Mouse (Mus musculus) heart, embryonic 11.5 days (tissue): ENCODE results near the gene Art4. TPM values are rescaled to one million over a fixed set of nuclear protein-coding genes. Genes with fewer than 3 reads are reported as not detected.

Experiments used
- ATAC-seq: fragments of 200-750 bp; cut with Nextera tagmentation; replicated peaks from 2 replicates; pipeline ENCODE4 v1.8.0; 2017; ENCODE audit warnings: moderate library complexity; ENCODE audit not compliant: insufficient number of reproducible peaks, low FRiP score, low TSS enrichment
- H3K27ac ChIP-seq: fragments of 300-500 bp; sonication (generic); 2 replicates; pipeline ENCODE4 v1.5.1; 2014; ENCODE audit warnings: mild to moderate bottlenecking, low read depth, low read length
- H3K27me3 ChIP-seq: fragments of 300-500 bp; sonication (generic); 2 replicates; pipeline ENCODE4 v1.6.1; 2014; ENCODE audit warnings: mild to moderate bottlenecking, low read length, mixed read lengths; ENCODE audit not compliant: control insufficient read depth, insufficient read depth
- H3K36me3 ChIP-seq: fragments of 300-500 bp; sonication (generic); 2 replicates; pipeline ENCODE4 v1.6.1; 2014; ENCODE audit warnings: mild to moderate bottlenecking, low read length, moderate library complexity, mixed read lengths; ENCODE audit not compliant: control insufficient read depth, insufficient read depth
- H3K4me1 ChIP-seq: fragments of 300-500 bp; sonication (generic); 2 replicates; pipeline ENCODE4 v1.6.1; 2014; ENCODE audit warnings: low read length; ENCODE audit not compliant: control insufficient read depth, insufficient read depth
- H3K4me2 ChIP-seq: fragments of 300-500 bp; sonication (generic); 2 replicates; pipeline ENCODE4 v1.6.1; 2014; ENCODE audit warnings: mild to moderate bottlenecking, moderate library complexity
- H3K4me3 ChIP-seq: fragments of 300-500 bp; sonication (generic); 2 replicates; pipeline ENCODE4 v1.5.1; 2014; ENCODE audit warnings: low read depth, low read length
- H3K9ac ChIP-seq: fragments of 300-500 bp; sonication (generic); 2 replicates; pipeline ENCODE4 v1.6.1; 2014; ENCODE audit warnings: mild to moderate bottlenecking, low read depth, low read length, moderate library complexity
- H3K9me3 ChIP-seq: fragments of 300-500 bp; sonication (generic); replicated peaks from 2 replicates; pipeline ENCODE4 v1.6.1; 2016; ENCODE audit warnings: low read length; ENCODE audit not compliant: control insufficient read depth
- whole genome bisulfite sequencing: fragments of 180-500 bp; shearing (Covaris S2); extraction: QIAGEN DNeasy Blood & Tissue Kit; methylation state at CpG from one replicate; pipeline ENCODE4 v1.1.7; 2014; ENCODE audit not compliant: insufficient replicate concordance; 5-methylcytosine and 5-hydroxymethylcytosine counted together
- polyA plus RNA-seq: library from polyadenylated mRNA; unstranded; fragments of >200 nt; fragmentation: Nextera tagmentation; extraction: Ambion mirVana; gene quantifications from 2 replicates; pipeline ENCODE4 v1.2.1, GENCODE M21; 2014

Art4 gene
- polyA plus RNA-seq, 1 experiment from 2014 or later, result 13.2 TPM

GRCm38 (mm10) chr6:136857873-136858260 is 334 bp upstream of the Art4 start:
- H3K27me3 ChIP-seq, result no peaks in the 10 kb centered on the region
- 6% methylated on average over 11 of the region's 11 CpGs for WGBS
- peak; percentile 60 for ATAC-seq
- no peaks in the 10 kb centered on the region for H3K36me3 ChIP-seq
- peak overlapping the region; percentile 57 for H3K4me2 ChIP-seq
- peak overlapping the region; percentile 38 for H3K4me3 ChIP-seq
- no peaks in the 10 kb centered on the region for H3K9me3 ChIP-seq
- H3K9ac ChIP-seq, result peak overlapping the region; percentile 75
- H3K27ac ChIP-seq, result peak overlapping the region; percentile 97
- H3K4me1 ChIP-seq, result peaks cover 42% of the 10 kb centered on the region

DNA sequence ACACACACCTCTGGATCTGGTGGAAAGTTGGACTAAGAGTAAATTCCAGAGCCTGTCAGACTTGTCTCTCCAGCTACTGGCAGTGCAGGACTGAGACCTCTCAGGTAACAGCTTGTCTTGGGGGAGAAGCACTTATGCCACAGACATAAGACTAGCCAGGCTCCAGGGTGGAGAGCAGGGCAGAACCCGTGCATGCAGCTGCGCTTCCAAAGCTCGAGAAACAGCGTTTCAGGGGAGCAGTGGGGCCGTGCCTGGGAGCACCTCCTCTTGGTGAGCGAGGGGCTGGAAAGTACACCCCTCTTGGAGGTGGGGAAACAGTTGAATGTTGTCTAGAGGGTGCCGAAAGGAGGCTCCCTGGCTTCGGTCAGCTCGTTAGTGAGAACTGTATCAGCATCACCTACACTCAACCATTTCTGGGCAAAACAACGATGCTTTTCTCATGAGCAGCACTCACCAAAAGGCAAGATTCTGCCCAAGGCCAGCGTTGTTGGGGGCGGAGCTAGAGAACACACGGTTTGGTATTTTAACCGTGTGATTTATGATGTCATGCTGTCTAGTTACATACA is 1.4 kb downstream of the Art4 start:
- peak overlapping the region; percentile 57 for H3K4me2 ChIP-seq
- H3K4me1 ChIP-seq, result peaks cover 48% of the 10 kb centered on the region
- H3K27me3 ChIP-seq, result no peaks in the 10 kb centered on the region
- peak overlapping the region; percentile 77 for H3K27ac ChIP-seq
- H3K9me3 ChIP-seq, result no peaks in the 10 kb centered on the region
- peak overlapping the region; percentile 38 for H3K4me3 ChIP-seq
- 26% methylated on average over 14 of the region's 14 CpGs for WGBS
- peak; percentile 16 for ATAC-seq
- H3K9ac ChIP-seq, result peak overlapping the region; percentile 58
- no peaks in the 10 kb centered on the region for H3K36me3 ChIP-seq

GRCm38 (mm10) chr6:136855183-136855582 is 2.4 kb downstream of the Art4 start:
- no peak overlapping the region; the same call in 1 of the 2 replicates for H3K9ac ChIP-seq
- no peaks in the 10 kb centered on the region for H3K27me3 ChIP-seq
- no peak for ATAC-seq
- H3K36me3 ChIP-seq, result no peaks in the 10 kb centered on the region
- H3K9me3 ChIP-seq, result no peaks in the 10 kb centered on the region
- H3K4me3 ChIP-seq, result peak overlapping the region; percentile 38
- H3K27ac ChIP-seq, result no peak overlapping the region
- H3K4me2 ChIP-seq, result peak overlapping the region; percentile 57
- peaks cover 44% of the 10 kb centered on the region for H3K4me1 ChIP-seq
- 61% methylated on average over 2 of the region's 2 CpGs for WGBS

GRCm38 (mm10) chr6:136854361-136854781 is 3.2 kb downstream of the Art4 start:
- no peak for ATAC-seq
- H3K9ac ChIP-seq, result no peak overlapping the region
- peak overlapping the region; percentile 57 for H3K4me2 ChIP-seq
- H3K4me1 ChIP-seq, result peaks cover 38% of the 10 kb centered on the region
- no peaks in the 10 kb centered on the region for H3K27me3 ChIP-seq
- WGBS, result 77% methylated on average over 11 of the region's 11 CpGs
- H3K36me3 ChIP-seq, result no peaks in the 10 kb centered on the region
- H3K4me3 ChIP-seq, result no peak overlapping the region
- H3K9me3 ChIP-seq, result no peaks in the 10 kb centered on the region
- H3K27ac ChIP-seq, result no peak overlapping the region

DNA sequence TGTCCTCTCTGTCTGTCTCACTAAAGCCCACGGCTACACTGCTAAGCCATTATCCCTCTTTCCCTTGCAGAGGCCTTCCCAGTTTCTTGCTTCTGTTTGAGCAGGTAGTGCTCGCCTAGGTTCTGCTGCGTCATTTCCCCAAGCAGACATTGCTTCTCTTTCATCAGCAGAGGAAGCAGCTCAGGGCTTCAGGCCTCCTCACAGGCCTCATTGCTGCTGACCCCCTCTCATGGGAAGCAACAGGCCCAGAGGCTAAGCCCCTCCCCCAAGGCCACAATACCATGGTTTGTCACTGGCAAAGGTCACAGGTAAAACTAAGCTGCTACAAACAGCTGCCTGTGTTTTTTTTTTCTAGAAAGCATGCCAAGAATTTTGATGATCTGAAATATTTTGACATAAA is 4.8 kb downstream of the Art4 start:
- H3K4me1 ChIP-seq, result peaks cover 25% of the 10 kb centered on the region

GRCm38 (mm10) chr6:136852348-136852747 is 5.2 kb downstream of the Art4 start:
- ATAC-seq, result no peak
- H3K4me2 ChIP-seq, result no peak overlapping the region
- H3K27ac ChIP-seq, result no peak overlapping the region; the same call in 1 of the 2 replicates
- no peaks in the 10 kb centered on the region for H3K9me3 ChIP-seq
- WGBS, result 86% methylated on average over 4 of the region's 4 CpGs
- 0 out of 2 replicates have a peak, but pooled peaks cover 3% of the 10 kb centered on the region for H3K36me3 ChIP-seq
- H3K9ac ChIP-seq, result no peak overlapping the region
- H3K27me3 ChIP-seq, result no peaks in the 10 kb centered on the region
- H3K4me3 ChIP-seq, result no peak overlapping the region
- peaks cover 21% of the 10 kb centered on the region for H3K4me1 ChIP-seq

More for the DNA sequence above, 4.8 kb downstream of the Art4 start:
- peak overlapping the region; percentile 2 for H3K4me2 ChIP-seq
- H3K4me3 ChIP-seq, result no peak overlapping the region
- no peak for ATAC-seq
- 44% methylated on average over 3 of the region's 3 CpGs for WGBS
- no peaks in the 10 kb centered on the region for H3K9me3 ChIP-seq
- no peak overlapping the region for H3K9ac ChIP-seq
- no peak overlapping the region; the same call in 1 of the 2 replicates for H3K27ac ChIP-seq
- no peaks in the 10 kb centered on the region for H3K27me3 ChIP-seq
- 0 out of 2 replicates have a peak, but pooled peaks cover 3% of the 10 kb centered on the region for H3K36me3 ChIP-seq

GRCm38 (mm10) chr6:136850267-136850666 is 7.3 kb downstream of the Art4 start:
- H3K9ac ChIP-seq, result no peak overlapping the region
- peaks cover 10% of the 10 kb centered on the region for H3K4me1 ChIP-seq
- no peak overlapping the region for H3K4me2 ChIP-seq
- H3K4me3 ChIP-seq, result no peak overlapping the region
- no peak for ATAC-seq
- 0 out of 2 replicates have a peak, but pooled peaks cover 3% of the 10 kb centered on the region for H3K36me3 ChIP-seq
- peak overlapping the region; percentile 41; the same call in 1 of the 2 replicates for H3K27ac ChIP-seq
- WGBS, result 66% methylated on average over 6 of the region's 6 CpGs
- H3K27me3 ChIP-seq, result no peaks in the 10 kb centered on the region
- no peaks in the 10 kb centered on the region for H3K9me3 ChIP-seq

DNA sequence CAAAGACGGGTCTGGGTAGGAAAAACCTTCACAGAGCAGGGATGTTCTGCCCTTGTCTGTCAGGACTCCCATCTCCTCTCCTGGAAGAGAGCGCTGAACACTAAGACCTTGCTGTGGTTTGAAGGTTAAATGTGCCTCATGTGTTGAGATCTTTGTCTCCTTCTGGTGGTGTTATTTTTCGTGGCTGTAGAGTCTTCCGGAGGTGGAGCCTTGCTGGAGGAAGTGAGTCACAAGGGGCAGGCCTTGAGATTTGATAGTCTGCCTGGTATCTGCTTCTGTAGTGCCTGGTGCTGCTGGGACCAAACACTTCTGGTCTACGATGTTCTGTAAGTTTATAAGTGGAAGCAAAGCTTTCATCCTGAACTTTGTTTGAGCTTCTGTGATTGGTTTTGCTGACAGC is 8.6 kb downstream of the Art4 start:
- Histone ChIP-seq H3K4me2 (no peak overlapping the region), H3K27me3 (no peaks in the 10 kb centered on the region), H3K9ac (no peak overlapping the region), H3K27ac (no peak overlapping the region), H3K36me3 (0 out of 2 replicates have a peak, but pooled peaks cover 3% of the 10 kb centered on the region), H3K9me3 (no peaks in the 10 kb centered on the region), H3K4me3 (no peak overlapping the region), H3K4me1 (peaks cover 6% of the 10 kb centered on the region)
- ATAC-seq, result no peak
- WGBS, result 81% methylated on average over 5 of the region's 5 CpGs

GRCm38 (mm10) chr6:136848399-136848798 is 9.1 kb downstream of the Art4 start:
- ATAC-seq, result no peak
- no peak overlapping the region for H3K4me2 ChIP-seq
- no peaks in the 10 kb centered on the region for H3K9me3 ChIP-seq
- no peaks in the 10 kb centered on the region for H3K27me3 ChIP-seq
- no peak overlapping the region for H3K4me3 ChIP-seq
- H3K9ac ChIP-seq, result no peak overlapping the region
- peaks cover 6% of the 10 kb centered on the region for H3K4me1 ChIP-seq
- H3K27ac ChIP-seq, result no peak overlapping the region
- 76% methylated on average over 8 of the region's 8 CpGs for WGBS
- H3K36me3 ChIP-seq, result 0 out of 2 replicates have a peak, but pooled peaks cover 3% of the 10 kb centered on the region
